Mouse (Mus musculus) CH12.LX (cell line): ENCODE measurements around the gene Zfp459.
"Not testable (repeated sequence)": the region's sequence is repeated elsewhere in the genome, so short reads cannot be mapped to it uniquely, and the experiment has no call there.

Experiments used
- CTCF ChIP-seq, 2 experiments: IDR thresholded peaks in 1 of 2; conservative IDR thresholded peaks in 1 of 2; 2 replicates each; pipeline ENCODE4 v1.5.1; 2011 to 2012; ENCODE audit warnings: low read depth in 2 of 2, low read length in 2 of 2, improper control_type of control experiment in 1 of 2, inconsistent platforms in 1 of 2, mild to moderate bottlenecking in 1 of 2, moderate library complexity in 1 of 2
- MAZ ChIP-seq: IDR thresholded peaks from 2 replicates; pipeline ENCODE4 v1.6.1; 2012; ENCODE audit warnings: low read depth, mild to moderate bottlenecking, inconsistent platforms, low read length, improper control_type of control experiment, moderate library complexity
- MYC ChIP-seq: IDR thresholded peaks from 2 replicates; pipeline ENCODE4 v1.6.1; 2011; ENCODE audit warnings: low read depth, mild to moderate bottlenecking, improper control_type of control experiment, low read length

DNA sequence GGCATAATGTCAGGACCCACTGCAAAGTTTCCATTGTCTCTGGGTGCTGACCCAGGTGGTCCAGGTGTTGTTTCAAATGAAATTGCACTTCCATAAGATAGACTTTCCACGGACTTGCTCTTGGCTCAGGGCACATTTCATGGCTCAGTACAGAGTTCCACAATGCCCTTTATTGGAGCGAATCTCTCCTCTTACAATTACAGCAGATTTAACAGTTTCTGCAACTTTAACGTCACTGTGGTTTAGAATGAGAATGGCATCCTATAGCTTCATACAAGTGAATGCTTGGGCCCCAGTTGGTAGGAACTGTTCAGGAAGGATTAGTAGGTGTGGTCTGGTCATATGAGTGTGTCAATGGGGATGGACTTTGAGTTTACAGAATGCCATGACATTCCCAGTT lies 15.9 kb upstream of the Zfp459 start:
- not testable (repeated sequence) for TF ChIP-seq MYC; MAZ; CTCF (conservative IDR thresholded peaks at IDR 0.05 in 1 of 2, IDR thresholded peaks at IDR 0.05 in 1 of 2; ENCODE audit: low read depth in 2 of 2, low read length in 2 of 2)
